Mouse (Mus musculus) hindbrain, embryonic 16.5 days (tissue): Measurements from ENCODE around the gene Cish. TPM values are rescaled to one million over a fixed set of nuclear protein-coding genes. Genes with fewer than 3 reads are reported as not detected.

Source experiments
- ATAC-seq: fragments of 200-750 bp; cut with Nextera tagmentation; 2 replicates; pipeline ENCODE4 v1.8.0; 2017; ENCODE audit warnings: moderate TSS enrichment, moderate library complexity
- H3K27ac ChIP-seq: fragments of 300-500 bp; sonication (generic); 2 replicates; pipeline ENCODE4 v1.5.1; 2014; ENCODE audit warnings: low read depth, mild to moderate bottlenecking, control low read depth, low read length, moderate library complexity
- H3K27me3 ChIP-seq: fragments of 300-500 bp; sonication (generic); replicated peaks from 2 replicates; pipeline ENCODE4 v1.6.1; 2014; ENCODE audit warnings: low read length; ENCODE audit not compliant: control insufficient read depth, insufficient read depth
- H3K36me3 ChIP-seq: fragments of 300-500 bp; sonication (generic); 2 replicates; pipeline ENCODE4 v1.6.1; 2014; ENCODE audit warnings: mild to moderate bottlenecking, low read length, moderate library complexity, mixed read lengths; ENCODE audit not compliant: control insufficient read depth, insufficient read depth
- H3K4me1 ChIP-seq: fragments of 300-500 bp; sonication (generic); 2 replicates; pipeline ENCODE4 v1.6.1; 2014; ENCODE audit warnings: low read depth, low read length; ENCODE audit not compliant: control insufficient read depth, insufficient read depth
- H3K4me2 ChIP-seq: fragments of 300-500 bp; sonication (generic); 2 replicates; pipeline ENCODE4 v1.6.1; 2014; ENCODE audit warnings: mild to moderate bottlenecking, low read length, control low read depth, moderate library complexity
- H3K4me3 ChIP-seq: fragments of 300-500 bp; sonication (generic); 2 replicates; pipeline ENCODE4 v1.5.1; 2014; ENCODE audit warnings: mild to moderate bottlenecking, low read length, control low read depth, moderate library complexity
- H3K9ac ChIP-seq: fragments of 300-500 bp; sonication (generic); 2 replicates; pipeline ENCODE4 v1.6.1; 2014; ENCODE audit warnings: low read depth, mild to moderate bottlenecking, control low read depth, low read length, moderate library complexity
- H3K9me3 ChIP-seq: fragments of 300-500 bp; sonication (generic); 2 replicates; pipeline ENCODE4 v1.6.1; 2014; ENCODE audit warnings: mild to moderate bottlenecking, low read length, moderate library complexity; ENCODE audit not compliant: control insufficient read depth
- WGBS: fragments of 180-500 bp; shearing (Covaris S2); extraction: QIAGEN DNeasy Blood & Tissue Kit; methylation state at CpG from one replicate; pipeline ENCODE4 v1.1.7; 2014; 5-methylcytosine and 5-hydroxymethylcytosine counted together
- polyA plus RNA-seq: library from polyadenylated mRNA; unstranded; fragments of >200 nt; fragmentation: Nextera tagmentation; extraction: Ambion mirVana; gene quantifications from 2 replicates; pipeline ENCODE4 v1.2.1, GENCODE M21; 2015

The Cish gene
- polyA plus RNA-seq = 10.9 and 13.7 TPM in 2 replicates

GRCm38 (mm10) chr9:107296016-107296040 lies at the start of gene Cish:
Gene Cish (plus strand): TSS chr9:107296026.
- peak within 1 kb of the TSS; percentile 18; the same call in 1 of the 2 replicates for H3K27ac ChIP-seq
- peak within 1 kb of the TSS; percentile 76 for H3K9ac ChIP-seq
- peaks cover 5% of the 10 kb centered on the region; the same call in 1 of the 2 replicates for H3K36me3 ChIP-seq
- no peaks in the 10 kb centered on the region for H3K27me3 ChIP-seq
- H3K9me3 ChIP-seq = no peaks in the 10 kb centered on the region
- ATAC-seq = no peak
- peaks cover 8% of the 10 kb centered on the region for H3K4me1 ChIP-seq
- H3K4me3 ChIP-seq = peak within 1 kb of the TSS; percentile 61
- peak within 1 kb of the TSS; percentile 85 for H3K4me2 ChIP-seq

- ATAC-seq = no peak
- H3K4me3 ChIP-seq = no peak overlapping the region
- no peak overlapping the region for H3K9ac ChIP-seq
- H3K27me3 ChIP-seq = 0 out of 2 replicates have a peak, but pooled peaks cover 2% of the 10 kb centered on the region
- WGBS = 65% methylated on average over 4 of the region's 4 CpGs
- H3K36me3 ChIP-seq = no peaks in the 10 kb centered on the region
- H3K4me2 ChIP-seq = no peak overlapping the region
- H3K27ac ChIP-seq = no peak overlapping the region
- H3K4me1 ChIP-seq = no peaks in the 10 kb centered on the region
- no peaks in the 10 kb centered on the region for H3K9me3 ChIP-seq
These were observed 49.7 kb upstream of the Cish start for GRCm38 (mm10) chr9:107246170-107246569.

- H3K27ac ChIP-seq = no peak overlapping the region
- no peak overlapping the region for H3K4me2 ChIP-seq
- no peak overlapping the region for H3K4me3 ChIP-seq
- H3K4me1 ChIP-seq = peaks cover 15% of the 10 kb centered on the region
- no peaks in the 10 kb centered on the region for H3K36me3 ChIP-seq
- no peaks in the 10 kb centered on the region for H3K9me3 ChIP-seq
- ATAC-seq = peak; percentile 47; the same call in 1 of the 2 replicates
- 76% methylated on average over 6 of the region's 6 CpGs for WGBS
- no peak overlapping the region for H3K9ac ChIP-seq
- no peaks in the 10 kb centered on the region for H3K27me3 ChIP-seq
These were observed 46.7 kb upstream of the Cish start for GRCm38 (mm10) chr9:107249154-107249553.

DNA sequence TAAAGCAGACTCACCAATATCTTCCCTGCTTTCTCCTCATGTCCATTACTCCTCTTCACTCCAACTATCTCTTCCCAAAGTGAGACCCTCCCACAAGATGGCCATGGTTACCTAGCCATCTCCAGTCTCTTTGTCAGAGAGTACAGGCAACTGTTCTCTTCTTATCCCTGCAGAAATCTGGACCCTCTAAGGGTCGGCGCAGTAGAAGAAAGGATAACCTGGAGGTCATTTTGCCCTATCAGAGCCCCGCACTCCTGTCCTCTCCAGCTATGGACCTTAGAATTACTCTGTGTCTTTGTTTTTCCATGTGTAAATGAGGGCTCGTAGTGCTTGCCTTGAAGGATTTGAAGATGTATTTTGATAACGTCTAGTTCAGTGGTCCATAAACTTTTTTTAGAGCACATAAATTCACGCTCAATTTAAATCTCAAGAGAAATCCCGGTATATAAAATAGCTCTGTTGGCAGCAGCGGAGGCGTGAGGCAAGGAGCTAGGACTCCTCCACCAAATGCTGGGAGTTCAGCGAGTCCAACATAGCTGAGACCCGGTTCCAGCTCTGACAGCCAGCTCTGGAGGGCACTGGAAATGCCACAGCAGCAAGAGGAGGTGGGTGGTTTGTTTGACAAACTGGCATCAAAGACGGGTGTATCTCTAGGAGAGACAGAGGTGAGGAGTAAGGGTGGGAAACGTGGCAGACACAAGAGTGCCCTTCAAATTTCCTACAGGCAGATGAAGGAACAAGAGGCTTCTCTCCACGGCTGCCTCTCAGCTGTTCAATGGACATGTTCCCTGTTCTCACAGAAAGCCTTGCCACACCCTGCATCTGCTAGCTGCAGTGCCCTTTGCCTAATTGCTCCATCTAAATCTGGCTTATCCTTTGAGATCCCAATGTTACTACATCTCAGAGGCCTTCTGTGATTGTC lies 45.1 kb upstream of the Cish start:
- Histone ChIP-seq H3K36me3 (no peaks in the 10 kb centered on the region), H3K9ac (no peak overlapping the region), H3K9me3 (no peaks in the 10 kb centered on the region), H3K4me1 (peaks cover 30% of the 10 kb centered on the region), H3K4me2 (no peak overlapping the region), H3K4me3 (no peak overlapping the region), H3K27me3 (no peaks in the 10 kb centered on the region), H3K27ac (no peak overlapping the region)
- 75% methylated on average over 14 of the region's 14 CpGs for WGBS
- ATAC-seq = no peak

- Histone ChIP-seq H3K36me3 (no peaks in the 10 kb centered on the region), H3K4me1 (peaks cover 35% of the 10 kb centered on the region), H3K9me3 (no peaks in the 10 kb centered on the region), H3K9ac (peak overlapping the region; percentile 39; the same call in 1 of the 2 replicates), H3K27ac (peak overlapping the region; percentile 75), H3K4me2 (0 out of 2 replicates have a peak overlapping the region, but pooled peaks have one; percentile 23), H3K27me3 (no peaks in the 10 kb centered on the region), H3K4me3 (no peak overlapping the region)
- peak; percentile 62 for ATAC-seq
- 8% methylated on average over 5 of the region's 5 CpGs for WGBS
These were observed 43.7 kb upstream of the Cish start for GRCm38 (mm10) chr9:107252164-107252563.

- WGBS = 42% methylated on average over 12 of the region's 12 CpGs
These were observed 41.4 kb upstream of the Cish start for GRCm38 (mm10) chr9:107254476-107254875.

GRCm38 (mm10) chr9:107254925-107255324 lies 40.9 kb upstream of the Cish start:
- ATAC-seq = no peak
- Histone ChIP-seq H3K36me3 (no peaks in the 10 kb centered on the region), H3K9ac (no peak overlapping the region), H3K9me3 (no peaks in the 10 kb centered on the region), H3K27ac (peak overlapping the region; percentile 60), H3K27me3 (no peaks in the 10 kb centered on the region), H3K4me3 (no peak overlapping the region), H3K4me1 (peaks cover 35% of the 10 kb centered on the region), H3K4me2 (no peak overlapping the region; the same call in 1 of the 2 replicates)
- WGBS = 84% methylated on average over 3 of the region's 3 CpGs

More at GRCm38 (mm10) chr9:107254476-107254875, 41.4 kb upstream of the Cish start:
- Histone ChIP-seq H3K27ac (peak overlapping the region; percentile 60), H3K4me2 (peak overlapping the region; percentile 42), H3K27me3 (no peaks in the 10 kb centered on the region), H3K9me3 (no peaks in the 10 kb centered on the region), H3K36me3 (no peaks in the 10 kb centered on the region), H3K9ac (no peak overlapping the region; the same call in 1 of the 2 replicates), H3K4me1 (peaks cover 35% of the 10 kb centered on the region), H3K4me3 (no peak overlapping the region)
- peak; percentile 87 for ATAC-seq

DNA sequence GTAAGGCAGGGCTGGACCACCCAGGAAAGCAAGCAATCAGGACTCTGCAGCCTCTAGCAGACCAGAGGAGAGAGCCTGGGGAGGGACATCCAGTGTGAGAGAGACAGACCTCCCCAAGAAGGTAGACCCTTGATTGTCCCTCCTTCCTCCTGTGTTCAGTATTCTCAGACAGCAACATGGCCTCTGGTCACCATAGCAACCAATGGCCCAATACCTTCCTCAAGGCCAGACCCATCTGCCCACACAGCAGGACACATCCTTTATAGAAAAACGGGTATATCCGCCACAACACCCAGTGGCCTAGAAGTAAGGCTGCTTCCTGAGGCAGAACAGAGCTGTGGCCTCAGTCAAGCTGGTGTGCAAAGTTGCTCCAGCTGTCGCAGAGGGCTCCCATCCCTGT lies 40.2 kb upstream of the Cish start:
- peak; percentile 32 for ATAC-seq
- Histone ChIP-seq H3K27ac (peak overlapping the region; percentile 60), H3K36me3 (no peaks in the 10 kb centered on the region), H3K4me3 (no peak overlapping the region), H3K4me2 (no peak overlapping the region), H3K27me3 (no peaks in the 10 kb centered on the region), H3K9me3 (no peaks in the 10 kb centered on the region), H3K9ac (no peak overlapping the region), H3K4me1 (peaks cover 35% of the 10 kb centered on the region)
- WGBS = 28% methylated on average over 3 of the region's 3 CpGs

DNA sequence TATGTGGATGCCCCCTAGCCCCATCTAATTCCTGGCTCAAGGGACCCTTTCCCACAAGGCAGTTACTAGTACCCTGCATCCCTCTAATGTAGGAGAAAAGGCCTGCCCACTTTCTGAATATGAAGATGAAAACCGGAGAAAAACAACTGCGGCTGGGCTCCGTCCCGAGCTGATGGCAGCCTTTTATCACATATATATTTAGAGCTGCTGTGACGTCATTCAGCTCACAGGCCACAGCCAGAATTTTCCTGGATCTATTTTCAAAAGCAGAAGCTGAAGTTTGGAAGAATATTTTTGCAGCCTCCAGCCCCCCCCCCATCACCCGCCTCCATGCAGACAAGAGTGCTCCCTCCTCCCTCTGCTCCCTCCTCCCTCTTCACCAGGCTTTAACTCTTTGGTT lies 36.3 kb upstream of the Cish start:
- no peak overlapping the region for H3K9ac ChIP-seq
- no peak overlapping the region for H3K27ac ChIP-seq
- no peak overlapping the region for H3K4me2 ChIP-seq
- no peaks in the 10 kb centered on the region for H3K27me3 ChIP-seq
- WGBS = 69% methylated on average over 6 of the region's 6 CpGs
- H3K4me1 ChIP-seq = peaks cover 20% of the 10 kb centered on the region
- no peak overlapping the region for H3K4me3 ChIP-seq
- H3K9me3 ChIP-seq = no peaks in the 10 kb centered on the region
- no peak for ATAC-seq
- no peaks in the 10 kb centered on the region for H3K36me3 ChIP-seq
